Mouse (Mus musculus): ENCODE measurements around the gene Polr1c. TPM values are rescaled to one million over a fixed set of nuclear protein-coding genes. Genes with fewer than 3 reads are reported as not detected.

Gene Polr1c
- total RNA-seq, 4 experiments from 2014 or later, result 20.4 to 25.6 (median 22.7) TPM

- peak; percentile 79 for DNase-seq (ENCODE audit: low spot score)
Observed at GRCm38 (mm10) chr17:46265918-46266618, 18.2 kb upstream of the Polr1c start.

GRCm38 (mm10) chr17:46265502-46265901, 17.6 kb upstream of the Polr1c start:
- no peak for DNase-seq (ENCODE audit: low spot score)

GRCm38 (mm10) chr17:46262201-46262694, 14.4 kb upstream of the Polr1c start:
- DNase-seq (ENCODE audit: low spot score), result no peak

GRCm38 (mm10) chr17:46259675-46260074, 11.8 kb upstream of the Polr1c start:
- no peak for DNase-seq (ENCODE audit: low spot score)

GRCm38 (mm10) chr17:46258279-46259053, 10.6 kb upstream of the Polr1c start:
- no peak for DNase-seq (ENCODE audit: low spot score)

- no peak for DNase-seq (ENCODE audit: low spot score)
Observed at GRCm38 (mm10) chr17:46255147-46255546, 7.3 kb upstream of the Polr1c start.

- no peak for DNase-seq (ENCODE audit: low spot score)
Observed at GRCm38 (mm10) chr17:46254106-46254505, 6.3 kb upstream of the Polr1c start.

- DNase-seq (ENCODE audit: low spot score), result peak; percentile 87
Observed at GRCm38 (mm10) chr17:46253452-46254084, 5.7 kb upstream of the Polr1c start, which contains the start of gene Lrrc73. Gene Lrrc73 (plus strand): TSS chr17:46253531.

GRCm38 (mm10) chr17:46252571-46253451, 5.0 kb upstream of the Polr1c start:
- no peak for DNase-seq (ENCODE audit: low spot score)

GRCm38 (mm10) chr17:46251174-46251573, 3.3 kb upstream of the Polr1c start:
- no peak for DNase-seq (ENCODE audit: low spot score)

GRCm38 (mm10) chr17:46248189-46248522, 302 bp upstream of the Polr1c start:
- DNase-seq (ENCODE audit: low spot score), result no peak

- DNase-seq (ENCODE audit: low spot score), result no peak
Observed at GRCm38 (mm10) chr17:46244579-46244978, 3.3 kb downstream of the Polr1c start.

GRCm38 (mm10) chr17:46243624-46244023, 4.2 kb downstream of the Polr1c start:
- no peak for DNase-seq (ENCODE audit: low spot score)

GRCm38 (mm10) chr17:46242993-46243392, 4.9 kb downstream of the Polr1c start:
- DNase-seq (ENCODE audit: low spot score), result no peak

- DNase-seq (ENCODE audit: low spot score), result no peak
Observed at GRCm38 (mm10) chr17:46242274-46242673, 5.6 kb downstream of the Polr1c start.

GRCm38 (mm10) chr17:46241471-46241870, 6.4 kb downstream of the Polr1c start:
- DNase-seq (ENCODE audit: low spot score), result no peak

GRCm38 (mm10) chr17:46239516-46240114, 8.2 kb downstream of the Polr1c start:
- no peak for DNase-seq (ENCODE audit: low spot score)

- no peak for DNase-seq (ENCODE audit: low spot score)
Observed at GRCm38 (mm10) chr17:46237480-46237879, 10.4 kb downstream of the Polr1c start.

GRCm38 (mm10) chr17:46237079-46237478, 10.8 kb downstream of the Polr1c start:
- DNase-seq (ENCODE audit: low spot score), result no peak

- no peak for DNase-seq (ENCODE audit: low spot score)
Observed at GRCm38 (mm10) chr17:46236067-46236466, 11.8 kb downstream of the Polr1c start.

- no peak for DNase-seq (ENCODE audit: low spot score)
Observed at GRCm38 (mm10) chr17:46227576-46227975, 20.3 kb downstream of the Polr1c start.

Data from heart, adult 8-10 months (tissue).